Mouse (Mus musculus) T-cell, adult 2 months (primary cell): Measurements from ENCODE around the gene Spen.

Source experiments
- DNase-seq: peaks from one replicate; pipeline ENCODE4 v3.0.0; 2022; ENCODE audit warnings: low spot score

Gene Spen

DNA sequence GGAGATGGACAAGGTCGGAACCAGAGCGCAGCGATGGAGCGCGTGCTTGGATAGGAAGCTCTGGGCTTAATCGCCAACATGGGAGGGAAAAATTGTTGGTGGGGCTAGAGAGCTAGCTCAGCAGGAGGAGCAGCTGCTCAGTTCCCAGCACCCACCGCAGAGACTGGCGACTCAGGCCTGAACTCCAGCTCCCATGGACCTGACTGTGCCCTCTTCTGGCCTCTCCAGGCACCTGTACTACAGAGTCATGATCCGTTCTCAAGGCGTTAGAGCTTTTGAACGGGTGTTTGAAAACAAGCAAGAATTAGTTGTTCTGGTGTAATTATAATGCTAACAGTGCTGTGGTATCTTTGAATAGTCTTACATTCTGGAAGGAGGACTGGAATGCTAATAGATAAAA, 9.5 kb downstream of the Spen start:
- no peak for DNase-seq

DNA sequence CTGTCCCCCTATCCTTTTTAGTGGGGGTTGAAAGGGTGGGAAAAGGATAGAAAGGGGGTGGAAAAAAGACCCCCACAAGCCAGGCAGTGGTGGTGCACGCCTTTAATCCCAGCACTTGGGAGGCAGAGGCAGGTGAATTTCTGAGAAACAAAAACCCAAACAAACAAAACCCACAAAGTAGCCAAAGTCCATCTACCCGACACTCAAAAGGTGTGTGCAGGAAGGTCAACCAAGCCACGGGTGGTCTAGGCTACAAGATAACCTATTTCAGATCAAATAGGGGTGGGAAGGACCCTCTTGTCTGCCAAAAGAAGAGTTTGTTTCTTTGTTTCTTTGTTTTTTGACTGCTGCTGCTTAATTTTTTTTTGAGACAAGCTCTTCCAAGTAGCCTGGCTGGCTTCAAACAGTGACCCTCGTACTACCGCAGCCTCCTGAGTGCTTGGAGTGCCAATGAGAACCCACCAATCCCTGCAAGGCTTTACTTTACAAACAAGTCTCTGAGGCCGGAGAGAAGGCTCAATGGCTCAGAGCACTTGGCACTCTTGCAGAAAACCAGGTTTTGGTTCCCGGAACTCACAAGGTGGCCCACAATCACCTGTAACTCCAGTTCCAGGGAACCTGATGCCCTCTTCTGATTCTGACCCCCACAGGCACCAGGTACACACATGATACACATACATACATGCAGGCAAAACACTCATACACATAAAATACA, 11.3 kb downstream of the Spen start:
- DNase-seq: no peak

DNA sequence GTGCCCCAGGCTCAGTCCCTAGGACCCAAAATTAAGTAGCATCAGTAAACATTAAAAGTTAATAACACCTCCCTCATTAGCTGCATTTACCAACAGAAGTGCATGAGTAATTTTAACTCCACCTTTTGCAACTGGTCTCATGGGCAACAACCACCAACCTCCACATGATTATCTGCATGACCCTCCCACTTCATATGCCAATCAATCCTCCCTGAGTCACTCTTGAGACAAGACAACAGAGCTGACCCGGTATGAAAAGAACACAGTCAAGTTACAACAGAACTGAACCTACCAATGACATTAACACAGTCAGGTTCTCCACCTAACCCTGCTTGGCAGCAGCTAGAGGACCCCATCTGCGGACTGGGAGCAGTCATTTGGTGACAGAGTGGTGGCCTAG, 12.5 kb downstream of the Spen start:
- no peak for DNase-seq

DNA sequence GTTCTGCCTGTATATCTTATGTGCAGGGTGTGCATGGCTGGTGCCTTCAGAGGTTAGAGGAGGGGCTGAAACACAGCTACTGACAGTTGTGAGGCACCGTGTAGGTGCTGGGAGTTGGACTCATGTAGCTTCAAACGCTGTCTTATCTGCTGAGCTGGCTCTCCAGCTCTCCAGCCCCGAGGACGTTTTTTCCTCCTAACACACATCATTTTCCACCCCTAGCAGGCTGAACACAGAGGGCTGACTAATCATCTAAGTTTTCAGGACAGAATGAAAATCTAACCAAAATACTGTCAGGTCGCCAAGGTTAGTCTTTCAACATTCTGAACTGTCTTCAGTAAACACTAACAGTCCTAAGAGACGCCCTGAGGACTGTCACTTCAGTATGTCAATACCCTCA, 13.7 kb downstream of the Spen start:
- DNase-seq: no peak

DNA sequence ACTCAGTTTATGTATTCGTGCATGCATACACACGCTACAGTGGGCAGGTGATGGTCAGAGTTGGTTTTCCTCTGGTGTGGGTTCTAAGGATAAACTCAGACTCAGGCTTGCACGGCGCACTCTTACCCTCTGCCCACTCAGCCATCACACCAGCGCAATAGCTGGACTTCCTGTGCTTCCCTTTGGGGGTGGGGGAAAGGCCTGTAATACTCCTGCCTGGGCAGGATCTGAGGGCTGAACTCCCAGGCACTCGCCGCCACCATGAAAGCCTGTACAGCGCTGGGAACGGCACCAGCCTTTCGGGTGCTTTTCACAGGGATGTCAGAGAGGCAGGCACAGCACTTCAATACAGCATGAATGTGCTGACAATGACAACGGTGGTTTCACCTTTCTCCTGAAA, 15.3 kb downstream of the Spen start:
- no peak for DNase-seq

DNA sequence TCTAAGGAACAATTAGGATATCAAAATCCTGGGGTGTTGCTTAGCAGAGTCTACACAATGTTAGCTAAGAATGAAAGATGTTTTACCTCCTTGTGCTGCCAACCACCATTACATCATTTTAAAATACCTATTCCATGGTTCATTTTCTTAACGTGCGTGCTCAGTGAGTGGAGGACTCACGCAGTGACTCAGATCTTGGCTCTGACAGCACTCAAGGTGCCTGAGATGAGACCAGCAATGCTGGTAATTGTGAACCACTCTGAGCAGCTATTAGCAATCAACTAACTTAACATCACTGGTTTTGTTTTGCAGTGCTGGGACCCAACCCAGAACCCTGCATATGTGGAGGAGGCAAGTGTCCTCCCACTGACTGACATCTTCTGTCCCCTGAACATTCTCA, 20.0 kb downstream of the Spen start:
- no peak for DNase-seq

DNA sequence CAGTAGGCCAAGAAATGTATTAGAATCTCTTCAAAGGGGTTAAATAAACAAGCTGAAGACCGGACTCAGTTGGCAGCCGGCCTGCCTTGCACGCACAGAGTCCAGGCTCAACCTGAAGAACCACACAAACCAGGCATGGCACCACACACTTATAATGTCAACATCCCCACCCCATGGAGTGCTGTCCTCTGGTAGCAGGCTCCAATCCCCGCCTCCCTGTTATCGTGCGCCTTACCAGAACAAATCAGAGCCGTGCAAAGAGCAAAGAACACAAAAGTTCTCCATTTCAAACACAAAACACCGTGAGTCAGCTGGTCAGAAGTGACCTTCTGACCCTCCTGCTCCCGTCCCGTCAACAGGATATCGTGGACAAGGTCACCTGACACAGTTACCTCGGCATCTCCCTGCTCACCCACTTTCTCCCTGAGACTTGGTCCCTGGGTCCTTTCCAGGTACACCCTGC, 24.2 kb downstream of the Spen start:
- no peak for DNase-seq

DNA sequence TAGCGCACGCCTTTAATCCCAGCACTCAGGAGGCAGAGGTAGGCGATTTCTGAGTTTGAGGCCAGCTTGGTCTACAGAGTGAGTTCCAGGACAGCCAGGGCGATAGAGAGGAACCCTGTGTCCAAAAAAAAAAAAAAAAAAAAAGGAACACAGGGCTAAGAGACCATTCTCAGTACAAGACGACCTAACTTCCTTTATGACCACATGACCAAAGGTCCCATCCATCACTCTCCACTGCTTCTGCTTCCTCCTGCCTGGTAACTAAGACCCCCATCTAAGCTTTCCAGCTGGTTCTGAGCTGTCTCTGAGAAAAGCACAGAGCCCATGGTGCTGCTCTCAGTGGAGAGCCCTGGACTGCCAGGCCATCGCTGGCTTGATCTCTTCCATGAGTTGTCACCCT, 26.3 kb downstream of the Spen start:
- DNase-seq: no peak

DNA sequence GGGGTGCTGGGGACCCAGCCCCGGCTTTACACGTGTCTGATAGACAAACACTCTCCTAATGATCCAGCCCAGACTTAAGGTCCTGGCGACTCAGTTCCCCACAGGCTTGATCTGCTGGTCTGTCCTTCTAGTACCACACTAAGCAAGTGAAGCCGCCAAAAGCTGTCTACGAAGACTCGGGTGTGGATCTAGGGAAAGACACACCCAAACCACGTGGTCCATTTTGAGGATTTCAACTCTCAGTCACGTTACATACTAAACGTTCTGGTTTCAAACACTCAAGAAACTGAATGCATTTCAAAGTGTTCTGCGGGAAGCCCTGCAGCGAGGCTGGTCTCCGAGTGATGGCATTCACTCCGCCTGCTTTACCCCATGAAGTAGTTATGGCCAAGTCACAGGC, 27.9 kb downstream of the Spen start:
- no peak for DNase-seq

DNA sequence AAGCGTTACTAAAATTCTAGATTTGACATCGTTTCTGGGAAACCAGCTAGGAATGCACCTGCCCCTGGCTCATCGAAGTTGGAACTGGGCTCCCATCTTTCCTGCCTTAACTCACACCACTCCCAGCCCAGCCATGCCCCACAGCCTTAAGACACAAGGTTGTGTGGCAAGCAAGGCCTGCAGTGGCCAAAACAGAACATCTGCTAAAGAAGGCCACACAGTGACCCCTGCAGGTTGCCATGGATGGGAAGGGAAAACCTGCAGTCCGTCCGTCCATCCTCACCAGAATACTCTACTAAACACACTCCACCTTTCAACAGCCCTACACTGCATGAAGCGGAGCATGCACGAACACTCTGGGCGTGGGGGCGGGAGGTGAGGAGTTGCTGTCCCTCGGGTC, 31.5 kb downstream of the Spen start:
- DNase-seq: no peak

DNA sequence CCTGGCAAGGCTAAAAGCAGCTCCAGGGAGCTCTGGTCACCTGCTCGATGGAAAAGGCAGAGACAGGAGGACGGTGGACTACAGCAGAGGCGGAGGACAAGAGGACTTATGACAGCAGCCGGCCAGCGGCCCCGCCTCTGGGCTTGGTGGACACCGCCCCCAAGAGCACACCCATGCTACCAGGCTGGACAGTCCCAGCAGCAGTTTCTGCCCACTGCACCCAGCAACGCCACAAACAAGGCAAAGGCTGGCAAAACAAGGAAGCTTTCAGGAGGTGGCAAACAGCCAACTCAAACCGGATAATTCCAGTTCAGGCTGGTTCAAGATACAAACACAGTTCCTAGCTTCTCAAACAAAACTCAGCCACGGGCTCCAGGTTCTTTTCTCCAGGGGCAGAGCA, 32.0 kb downstream of the Spen start:
- DNase-seq: no peak

DNA sequence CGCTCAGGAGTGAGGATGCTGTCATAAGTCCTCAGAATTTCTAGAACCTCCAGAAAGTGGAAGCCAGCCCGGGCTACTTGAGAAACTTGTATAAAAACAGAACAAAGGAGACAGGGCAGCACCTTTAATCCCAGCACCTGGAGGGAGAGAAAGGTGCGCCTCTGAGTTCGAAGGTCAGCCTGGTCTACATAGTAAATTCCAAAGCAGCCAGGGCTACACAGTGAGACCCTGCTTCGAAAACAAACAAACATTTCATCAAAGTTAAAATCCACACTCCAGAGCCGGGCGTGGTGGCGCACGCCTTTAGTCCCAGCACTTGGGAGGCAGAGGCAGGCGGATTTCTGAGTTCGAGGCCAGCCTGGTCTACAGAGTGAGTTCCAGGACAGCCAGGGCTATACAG, 32.6 kb downstream of the Spen start:
- no peak for DNase-seq

DNA sequence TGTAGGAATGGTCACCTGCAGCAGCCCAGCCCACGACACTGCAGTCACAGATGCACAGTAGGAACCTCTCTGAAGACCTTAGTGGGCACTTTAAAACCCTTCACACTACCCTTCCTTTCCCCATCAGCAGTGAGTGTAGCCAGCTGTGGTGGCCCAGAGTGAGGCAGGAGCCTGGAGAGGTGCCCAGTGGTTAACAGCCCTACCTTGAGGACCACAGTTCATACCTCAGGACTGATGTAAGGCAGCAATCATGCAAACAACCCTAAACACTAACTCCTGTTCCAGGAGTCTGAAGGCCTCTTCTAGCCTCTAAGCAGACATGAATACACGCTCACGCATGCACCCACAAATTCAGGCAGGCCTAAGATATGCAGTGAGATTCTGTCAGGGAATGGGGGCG, 33.9 kb downstream of the Spen start:
- no peak for DNase-seq

DNA sequence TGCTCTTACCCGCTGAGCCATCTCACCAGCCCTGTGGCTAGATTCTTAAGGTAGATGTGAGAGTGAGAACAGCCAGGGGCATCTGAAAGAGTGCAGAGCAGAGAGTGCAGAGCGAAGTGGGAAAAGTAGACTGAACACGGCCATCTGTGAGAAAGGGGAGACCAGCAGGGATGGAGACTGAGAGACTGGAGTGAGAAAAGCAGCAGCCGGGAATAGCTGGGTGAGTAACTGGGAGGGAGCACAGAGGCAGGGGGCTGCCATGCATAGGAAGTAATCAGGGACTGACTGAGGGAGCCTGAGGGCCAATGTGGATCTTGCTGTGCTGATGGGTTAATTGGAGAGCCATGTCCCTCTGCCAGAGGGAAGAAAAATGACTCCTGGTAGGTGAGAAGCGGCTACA, 35.7 kb downstream of the Spen start:
- DNase-seq: no peak

DNA sequence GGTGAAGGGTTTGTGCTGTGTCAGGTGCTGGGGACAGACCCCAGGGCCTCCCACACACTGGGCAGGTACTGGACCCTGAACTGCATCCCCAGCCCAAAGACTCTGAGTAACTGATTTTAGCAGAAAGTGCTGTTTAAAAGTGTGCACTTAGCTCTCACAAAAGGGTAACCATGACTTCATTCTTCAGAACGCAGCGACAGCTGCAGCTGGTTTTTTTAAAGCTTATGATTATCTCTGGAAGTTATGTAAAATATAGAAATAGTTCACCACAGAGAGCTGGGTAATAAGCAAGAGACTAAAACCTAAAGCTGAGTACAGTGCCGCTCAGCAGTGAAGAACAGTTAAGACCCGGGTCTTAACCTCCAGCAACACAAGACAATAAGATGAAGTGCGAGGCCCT, 37.3 kb downstream of the Spen start:
- no peak for DNase-seq

DNA sequence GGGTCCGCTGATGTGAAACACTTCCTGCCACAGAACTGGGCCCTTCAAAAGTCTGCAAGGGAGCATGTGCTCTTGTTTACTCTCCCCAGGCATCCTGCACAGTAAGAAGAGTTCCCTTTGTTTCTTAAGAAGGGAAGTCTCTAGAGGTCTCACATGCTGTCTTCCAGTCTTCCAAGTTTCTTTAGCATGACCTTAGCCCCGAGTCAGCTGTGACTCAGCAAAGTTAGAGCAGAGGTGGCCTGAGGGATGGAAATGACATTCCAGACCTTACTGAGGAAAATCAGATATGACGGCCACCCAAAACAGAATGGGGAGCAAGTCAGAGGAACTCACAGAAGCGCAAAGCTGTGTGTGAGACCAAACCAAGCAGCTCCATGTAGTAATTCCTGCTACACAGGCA, 37.8 kb downstream of the Spen start:
- no peak for DNase-seq

DNA sequence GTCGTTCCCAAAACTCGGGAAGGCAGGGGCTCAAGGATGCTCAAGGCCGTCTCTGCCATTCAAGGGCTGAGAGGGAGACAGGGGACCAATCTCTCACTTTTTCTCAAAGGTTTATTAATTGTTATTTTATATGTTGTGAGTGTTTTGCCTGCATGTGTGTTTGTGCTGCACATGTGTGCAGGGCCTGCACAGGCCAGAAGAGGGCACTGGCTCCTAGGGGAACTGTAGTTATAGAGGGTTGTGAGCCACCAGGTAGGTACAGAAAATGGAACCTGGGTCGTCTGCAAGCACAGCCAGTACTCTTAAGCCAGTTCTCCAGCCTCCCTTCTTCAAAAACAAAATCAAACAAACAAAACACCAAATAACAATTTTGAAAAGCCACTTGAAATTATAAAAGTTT, 49.7 kb downstream of the Spen start:
- peak; percentile 21 for DNase-seq

DNA sequence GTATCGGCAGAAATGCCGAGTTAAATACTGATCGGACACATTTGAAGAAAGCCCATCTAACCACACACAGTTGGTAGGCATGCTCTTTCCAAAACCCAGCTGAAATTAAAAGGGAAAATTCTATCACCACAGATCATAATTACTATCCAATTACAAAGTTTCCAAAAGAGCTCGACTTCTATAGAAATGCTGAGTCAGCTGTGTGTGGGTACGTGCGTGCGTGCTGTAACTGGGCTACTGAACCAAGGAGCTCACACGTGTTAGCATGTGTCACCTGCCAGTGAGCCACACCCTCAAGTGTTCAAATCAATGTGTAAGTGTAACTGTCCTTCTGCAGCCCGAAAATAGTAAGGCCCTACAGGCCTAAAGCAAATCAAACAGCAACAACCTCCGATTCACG, 50.8 kb downstream of the Spen start:
- no peak for DNase-seq

DNA sequence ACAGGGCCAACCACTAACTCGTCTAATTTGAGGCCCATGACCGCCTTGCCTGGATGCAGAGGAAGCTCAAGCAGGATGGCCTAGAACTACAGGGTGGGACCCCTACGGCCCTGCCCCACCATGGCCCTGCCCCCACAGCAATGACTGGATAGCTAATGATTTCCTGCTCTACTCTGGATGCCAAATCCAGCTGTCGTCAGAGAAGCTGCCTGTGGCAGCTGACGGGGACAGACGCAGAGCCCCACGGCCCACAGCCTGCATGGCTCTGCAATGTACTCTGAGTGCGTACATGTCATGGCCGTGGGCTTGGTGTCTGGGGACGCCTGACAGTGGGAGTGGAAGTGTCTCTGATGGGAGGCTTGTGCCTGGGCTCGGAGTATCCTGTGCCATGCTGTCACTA, 54.3 kb downstream of the Spen start:
- no peak for DNase-seq

DNA sequence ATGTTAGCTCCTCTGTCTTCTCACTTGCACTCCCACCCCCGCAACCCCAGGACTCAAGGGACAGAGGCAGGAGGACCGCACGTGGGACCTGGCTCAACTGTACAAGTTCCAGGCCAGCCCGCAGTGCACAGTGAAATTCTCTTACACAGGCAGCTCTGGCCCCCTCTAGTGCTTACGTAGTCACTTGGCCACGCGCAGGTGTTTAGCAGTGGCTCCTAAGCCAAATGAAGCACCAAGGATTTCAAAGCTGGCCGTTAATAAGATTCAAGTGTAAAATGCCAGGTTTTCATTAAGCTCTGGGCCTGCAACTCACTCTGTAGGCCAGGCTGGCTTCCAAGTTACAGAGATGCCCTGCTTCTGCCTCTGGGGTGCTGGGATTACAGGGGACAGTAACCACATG, 59.0 kb downstream of the Spen start:
- no peak for DNase-seq

DNA sequence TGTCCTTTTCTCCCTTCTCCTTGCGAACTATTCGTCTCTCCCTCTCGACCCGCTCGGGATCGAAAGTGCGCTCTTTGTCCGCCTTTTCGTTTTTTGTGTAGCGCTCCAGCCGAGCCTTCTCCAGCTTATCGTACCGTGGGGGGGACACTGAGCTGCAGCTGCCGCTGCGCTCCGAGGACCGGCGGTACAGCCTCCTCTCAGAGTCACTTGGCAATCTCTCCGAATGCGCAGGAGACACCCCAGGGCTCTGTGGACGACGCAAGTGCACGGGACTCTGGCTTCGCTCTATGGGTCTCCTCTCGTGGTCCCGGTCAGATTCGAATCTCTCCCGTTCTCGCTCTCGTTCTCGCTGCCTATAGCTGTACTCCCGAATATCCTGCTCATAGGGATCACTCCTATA, 59.6 kb downstream of the Spen start:
- no peak for DNase-seq

DNA sequence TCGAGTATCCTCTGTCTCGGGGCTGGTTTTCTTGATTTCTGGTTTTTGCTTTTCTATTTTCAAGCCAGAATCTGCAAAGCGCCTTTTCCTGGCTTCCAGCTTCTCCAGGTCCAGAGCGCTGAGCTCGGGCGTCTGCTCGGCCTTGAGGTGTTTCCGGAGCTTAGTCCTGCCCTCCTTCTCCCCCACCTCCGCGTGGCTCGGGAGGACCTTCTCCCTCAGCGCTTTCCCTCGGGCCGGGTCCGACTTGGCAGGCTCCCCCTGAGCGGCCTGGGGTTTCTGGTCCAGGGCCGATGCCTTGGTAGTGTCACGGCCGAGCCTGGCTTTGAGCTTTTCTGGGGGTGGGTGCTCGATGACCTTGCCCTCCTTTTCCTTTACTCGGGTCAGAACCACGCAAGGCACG, 60.2 kb downstream of the Spen start:
- DNase-seq: no peak

DNA sequence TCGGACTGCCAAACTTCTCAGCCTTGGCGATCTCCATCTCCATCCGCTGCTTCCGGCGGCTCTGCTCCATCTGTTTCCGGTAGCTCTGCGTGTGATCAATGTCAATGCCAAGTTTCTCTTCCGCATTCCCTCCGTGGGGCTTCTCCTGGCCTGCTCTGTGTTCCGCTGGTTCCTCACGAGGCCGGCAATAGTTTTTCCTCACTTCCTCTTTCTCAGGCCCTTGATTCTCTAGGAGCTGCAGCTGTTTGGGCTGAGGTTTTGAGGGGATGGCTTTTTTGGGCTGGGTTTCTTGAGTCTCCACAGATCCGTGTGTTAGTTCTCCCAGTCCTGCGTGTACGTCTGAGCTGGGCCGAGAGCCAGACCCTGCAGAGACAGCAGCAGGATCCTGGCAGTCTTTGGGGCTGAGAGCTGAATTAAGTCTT, 60.7 kb downstream of the Spen start:
- peak; percentile 22 for DNase-seq

DNA sequence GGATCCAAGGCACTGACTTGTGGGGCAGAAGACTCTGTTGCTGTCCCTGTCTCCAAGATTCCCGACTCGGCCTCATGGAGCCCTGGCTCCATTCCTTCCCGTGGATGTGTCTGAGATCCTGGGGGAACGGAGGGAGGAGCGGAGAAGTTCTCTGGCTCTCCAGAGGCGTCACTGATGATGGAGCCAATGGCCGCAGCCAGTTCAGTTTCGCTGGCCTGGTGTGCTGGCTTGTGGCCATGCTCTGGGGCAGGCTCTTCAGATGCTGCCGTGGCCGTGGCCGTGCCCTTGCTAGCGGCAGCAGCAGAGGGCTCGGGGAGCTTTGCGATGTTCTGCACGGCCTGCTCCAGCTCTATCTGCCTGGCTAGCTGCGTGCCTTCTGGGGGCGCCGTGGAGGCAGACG, 64.0 kb downstream of the Spen start:
- DNase-seq: no peak
